Mouse (Mus musculus) lung, adult 2 months (tissue): ENCODE results near the gene Mesd. TPM values are rescaled to one million over a fixed set of nuclear protein-coding genes. Genes with fewer than 3 reads are reported as not detected.

Experiments used
- DNase-seq: peaks from one replicate; pipeline ENCODE4 v3.0.0; 2022
- H3K4me1 ChIP-seq: fragments of 200-500 bp; 2 replicates; pipeline ENCODE4 v1.6.1; 2011; ENCODE audit warnings: low read length; ENCODE audit not compliant: control insufficient read depth, insufficient read depth
- H3K4me3 ChIP-seq: fragments of 200-500 bp; replicated peaks from 2 replicates; pipeline ENCODE3; 2011; ENCODE audit warnings: low read depth, mild to moderate bottlenecking, control low read depth, low read length; ENCODE audit errors: extremely low read depth
- CTCF ChIP-seq: fragments of 200-500 bp; IDR thresholded peaks from 2 replicates; pipeline ENCODE4 v1.5.1; 2011; ENCODE audit warnings: mild to moderate bottlenecking, low read length, control low read depth; ENCODE audit not compliant: insufficient read depth
- POLR2A ChIP-seq: fragments of 200-500 bp; IDR thresholded peaks from 2 replicates; pipeline ENCODE4 v1.6.1; 2011; ENCODE audit warnings: low read depth, mild to moderate bottlenecking, control low read depth, low read length, borderline replicate concordance; ENCODE audit errors: extremely low read depth
- WGBS: fragments of 180-500 bp; shearing (Covaris S2); methylation state at CpG from one replicate; pipeline ENCODE4 v1.1.7; 2018; 5-methylcytosine and 5-hydroxymethylcytosine counted together
- polyA plus RNA-seq: library from polyadenylated mRNA; depleted of rRNA; stranded (reverse); fragments of >200 nt; gene quantifications from 2 replicates; pipeline ENCODE4 v1.2.3, GENCODE M21; 2012; rRNA removed

The Mesd gene
- 9.2 and 15.0 TPM in 2 replicates for polyA plus RNA-seq

DNA sequence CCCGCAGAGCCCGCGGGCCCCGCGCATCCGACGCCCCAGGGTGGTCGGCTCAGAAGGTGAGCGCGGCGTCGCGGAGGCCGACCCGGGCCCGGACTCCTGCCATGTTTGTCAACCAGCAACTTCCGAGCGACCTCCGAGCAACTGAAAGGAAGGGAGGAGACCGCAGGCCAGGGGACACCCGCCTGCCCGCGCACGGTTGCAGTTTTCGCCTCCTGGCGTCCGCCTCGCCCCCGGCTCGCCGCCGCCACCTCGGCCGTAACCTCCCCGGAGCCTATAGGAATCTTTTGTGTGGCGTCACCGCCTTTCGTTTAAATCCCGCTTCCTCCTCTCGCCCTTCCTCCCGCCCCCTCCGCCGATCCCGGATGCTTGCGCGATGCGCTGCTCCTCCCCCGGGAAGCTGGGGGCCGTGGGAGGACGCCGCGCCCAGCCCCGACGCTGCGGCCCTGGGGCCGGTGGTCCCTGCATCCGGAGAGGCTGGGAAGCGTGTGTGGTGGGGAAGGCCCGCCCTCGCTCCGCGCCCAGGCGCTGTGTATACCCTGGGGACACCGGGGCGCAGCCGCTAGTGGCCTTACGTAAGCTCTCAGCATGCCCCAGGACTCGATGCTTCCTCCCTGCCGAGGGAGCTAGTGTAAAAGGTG, at the start of gene Mesd, which contains the start of gene Tlnrd1:
Mesd (plus strand) TSS at position 446 of the 638 bp plus-strand sequence.
Tlnrd1 (minus strand) TSS at position 285 of the 638 bp plus-strand sequence.
- Histone ChIP-seq H3K4me3 (peak within 1 kb of the TSS; percentile 84), H3K4me1 (peaks cover 15% of the 10 kb centered on the region)
- TF ChIP-seq POLR2A (peak; percentile 43; the same call in 1 of the 2 replicates), CTCF (no peak)
- 1% methylated on average over 69 of the region's 69 CpGs for WGBS
- peak; percentile 92 for DNase-seq

- no peak for TF ChIP-seq CTCF
- TF ChIP-seq POLR2A, result no peak
- H3K4me1 ChIP-seq, result no peaks in the 10 kb centered on the region
- no peak overlapping the region for H3K4me3 ChIP-seq
- DNase-seq, result no peak
- 75% methylated on average over 5 of the region's 5 CpGs for WGBS
Measured at GRCm38 (mm10) chr7:83838525-83839224, 45.6 kb upstream of the Mesd start.

DNA sequence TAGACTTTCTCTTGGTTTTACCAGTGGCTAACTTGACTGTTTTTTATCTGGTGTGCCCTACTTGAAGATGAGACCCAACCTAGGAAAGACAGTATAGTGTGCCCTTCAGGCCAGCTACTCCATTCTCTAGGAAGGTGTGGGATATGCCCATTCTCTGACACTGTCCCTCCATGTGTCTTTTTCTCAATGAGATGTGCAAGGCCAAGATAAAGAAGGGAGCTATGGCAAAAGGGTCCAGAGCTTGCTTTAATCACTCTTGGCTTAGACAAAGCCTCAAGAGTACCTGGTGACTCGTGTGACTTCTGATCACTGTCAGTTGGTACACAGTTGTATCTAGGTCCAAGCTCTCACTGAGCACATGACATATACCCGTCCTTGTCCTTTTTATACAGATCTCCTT, 44.2 kb upstream of the Mesd start:
- TF ChIP-seq CTCF, result no peak
- no peak for TF ChIP-seq POLR2A
- H3K4me1 ChIP-seq, result no peaks in the 10 kb centered on the region
- WGBS, result 89% methylated on average over 2 of the region's 2 CpGs
- no peak for DNase-seq
- H3K4me3 ChIP-seq, result no peak overlapping the region

- H3K4me3 ChIP-seq, result no peak overlapping the region
- H3K4me1 ChIP-seq, result peaks cover 5% of the 10 kb centered on the region
- WGBS, result 31% methylated on average over 6 of the region's 6 CpGs
- no peak for DNase-seq
- no peak for TF ChIP-seq CTCF
- TF ChIP-seq POLR2A, result no peak
Measured at GRCm38 (mm10) chr7:83842486-83843259, 41.6 kb upstream of the Mesd start.

GRCm38 (mm10) chr7:83844807-83845206, 39.5 kb upstream of the Mesd start:
- H3K4me3 ChIP-seq, result no peak overlapping the region
- 74% methylated on average over 3 of the region's 3 CpGs for WGBS
- no peak for DNase-seq
- TF ChIP-seq CTCF (no peak), POLR2A (no peak)
- H3K4me1 ChIP-seq, result peaks cover 8% of the 10 kb centered on the region

- no peak for DNase-seq
- Histone ChIP-seq H3K4me3 (no peak overlapping the region), H3K4me1 (peaks cover 8% of the 10 kb centered on the region)
- 28% methylated on average over 5 of the region's 5 CpGs for WGBS
- TF ChIP-seq CTCF (no peak), POLR2A (no peak)
Measured at GRCm38 (mm10) chr7:83847187-83848075, 36.8 kb upstream of the Mesd start.

GRCm38 (mm10) chr7:83851569-83852380, 32.5 kb upstream of the Mesd start:
- WGBS, result 74% methylated on average over 5 of the region's 5 CpGs
- H3K4me3 ChIP-seq, result no peak overlapping the region
- TF ChIP-seq CTCF (no peak), POLR2A (no peak)

More at GRCm38 (mm10) chr7:83851569-83852380, 32.5 kb upstream of the Mesd start:
- no peak for DNase-seq
- peaks cover 8% of the 10 kb centered on the region for H3K4me1 ChIP-seq
